Mouse (Mus musculus) forebrain, embryonic 14.5 days (tissue): ENCODE data around the gene Nectin1. TPM values are rescaled to one million over a fixed set of nuclear protein-coding genes. Genes with fewer than 3 reads are reported as not detected.

Experiments used
- ATAC-seq: fragments of 200-750 bp; cut with Nextera tagmentation; 2 replicates; pipeline ENCODE4 v1.8.0; 2017; ENCODE audit warnings: mild to moderate bottlenecking, moderate library complexity
- DNase-seq: peaks from one replicate; pipeline ENCODE4 v3.0.0-alpha.2; 2015; ENCODE audit warnings: low spot score
- H3K27ac ChIP-seq: fragments of 300-500 bp; sonication (generic); 2 replicates; pipeline ENCODE4 v1.5.1; 2014; ENCODE audit warnings: low read depth, mild to moderate bottlenecking, control low read depth, low read length, moderate library complexity
- H3K27me3 ChIP-seq: fragments of 300-500 bp; sonication (generic); replicated peaks from 2 replicates; pipeline ENCODE4 v1.6.1; 2014; ENCODE audit warnings: low read length, control low read depth, mixed read lengths; ENCODE audit not compliant: control insufficient read depth, insufficient read depth
- H3K36me3 ChIP-seq: fragments of 300-500 bp; sonication (generic); 2 replicates; pipeline ENCODE4 v1.6.1; 2014; ENCODE audit warnings: low read length, control low read depth; ENCODE audit not compliant: control insufficient read depth, insufficient read depth
- H3K4me1 ChIP-seq: fragments of 300-500 bp; sonication (generic); 2 replicates; pipeline ENCODE4 v1.6.1; 2014; ENCODE audit warnings: antibody characterized with exemption, low read length, control low read depth; ENCODE audit not compliant: control insufficient read depth, insufficient read depth
- H3K4me2 ChIP-seq: fragments of 300-500 bp; sonication (generic); 2 replicates; pipeline ENCODE4 v1.6.1; 2014; ENCODE audit warnings: mild to moderate bottlenecking, control low read depth, low read length
- H3K4me3 ChIP-seq: fragments of 300-500 bp; sonication (generic); 2 replicates; pipeline ENCODE4 v1.5.1; 2014; ENCODE audit warnings: low read depth, low read length, control low read depth
- H3K9ac ChIP-seq: fragments of 300-500 bp; sonication (generic); 2 replicates; pipeline ENCODE4 v1.6.1; 2014; ENCODE audit warnings: mild to moderate bottlenecking, low read length, control low read depth, moderate library complexity
- H3K9me3 ChIP-seq: fragments of 300-500 bp; sonication (generic); replicated peaks from 2 replicates; pipeline ENCODE4 v1.6.1; 2016; ENCODE audit warnings: low read length, control low read depth, mixed read lengths; ENCODE audit not compliant: control insufficient read depth
- WGBS: fragments of 180-500 bp; shearing (Covaris S2); extraction: QIAGEN DNeasy Blood & Tissue Kit; methylation state at CpG from one replicate; pipeline ENCODE4 v1.1.7; 2014; 5-methylcytosine and 5-hydroxymethylcytosine counted together
- polyA plus RNA-seq: library from polyadenylated mRNA; unstranded; fragments of >200 nt; fragmentation: Nextera tagmentation; extraction: Ambion mirVana; gene quantifications from 2 replicates; pipeline ENCODE4 v1.2.1, GENCODE M21; 2014

The Nectin1 gene
- polyA plus RNA-seq, 1 experiment from 2014 or later, result 8.5 TPM

DNA sequence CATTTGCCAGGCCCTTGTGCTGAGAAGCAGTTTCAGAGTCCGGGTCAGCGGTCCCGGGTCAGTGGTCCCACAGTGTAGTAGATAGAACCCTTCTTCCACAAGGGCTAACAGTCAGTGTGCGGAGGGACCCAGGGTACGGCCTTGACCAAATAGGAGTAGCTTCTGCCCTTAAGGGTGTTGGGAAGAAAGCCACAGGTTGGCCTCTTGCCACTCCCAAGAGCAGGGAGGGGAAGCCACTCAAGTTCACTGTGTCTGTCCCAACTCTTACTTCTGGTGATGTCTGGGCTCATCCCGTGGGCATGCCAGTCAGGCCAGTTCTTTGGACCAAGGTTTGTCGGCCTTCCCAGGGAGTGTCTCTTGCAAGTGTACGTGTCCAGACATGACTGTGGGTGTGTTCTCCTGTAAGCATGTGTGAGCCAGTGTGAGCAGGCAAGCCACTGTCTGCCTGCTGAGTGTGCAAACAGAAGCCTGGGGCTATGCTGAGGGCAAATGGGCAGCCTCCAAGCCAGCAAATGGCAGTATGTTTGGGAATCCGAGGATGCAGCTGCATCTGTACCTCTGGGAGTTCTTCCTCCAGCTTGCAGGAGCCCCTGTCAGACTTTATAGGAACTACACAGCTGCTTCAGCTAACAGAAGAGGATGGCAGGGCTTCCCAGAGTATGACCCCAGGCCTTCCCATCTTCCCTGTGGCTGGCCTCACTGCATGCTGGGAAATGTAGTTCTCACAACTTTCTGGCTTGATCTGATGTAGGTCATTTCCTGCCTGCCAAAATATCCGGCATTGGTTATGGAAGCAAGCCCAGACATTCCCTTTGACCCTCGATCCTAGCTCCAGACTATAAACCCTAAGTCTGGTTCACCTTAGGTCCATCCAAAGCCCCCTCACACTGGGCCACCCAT, 53.3 kb downstream of the Nectin1 start:
- WGBS, result 85% methylated on average over 11 of the region's 11 CpGs
- no peak for ATAC-seq
- H3K27ac ChIP-seq, result no peak overlapping the region
- no peak for DNase-seq
- no peaks in the 10 kb centered on the region for H3K9me3 ChIP-seq
- no peaks in the 10 kb centered on the region for H3K4me1 ChIP-seq
- H3K4me3 ChIP-seq, result no peak overlapping the region
- no peaks in the 10 kb centered on the region for H3K27me3 ChIP-seq
- no peak overlapping the region for H3K4me2 ChIP-seq
- peaks cover 63% of the 10 kb centered on the region for H3K36me3 ChIP-seq
- H3K9ac ChIP-seq, result no peak overlapping the region

DNA sequence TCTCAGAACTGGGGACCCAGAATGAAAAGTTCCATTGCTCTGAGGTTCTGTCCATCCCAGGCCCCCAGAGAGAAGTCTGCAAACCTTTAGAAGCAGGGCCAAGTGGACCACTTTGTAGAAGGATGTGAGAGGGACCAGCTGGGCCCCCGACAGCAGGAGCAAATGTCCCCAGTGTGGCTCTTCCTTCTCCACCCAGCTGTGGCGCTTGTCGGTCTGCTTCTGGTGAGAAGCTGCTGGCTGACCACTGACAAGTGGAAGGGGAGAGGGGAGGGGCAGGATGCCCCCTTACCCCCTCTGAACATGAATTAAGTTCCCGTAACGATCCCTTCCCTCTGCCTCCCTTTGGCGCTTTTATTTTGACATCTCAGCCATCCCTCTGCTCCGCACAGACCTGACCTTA, 54.0 kb downstream of the Nectin1 start:
- peaks cover 56% of the 10 kb centered on the region for H3K36me3 ChIP-seq
- ATAC-seq (no peak), DNase-seq (no peak)
- no peaks in the 10 kb centered on the region for H3K9me3 ChIP-seq
- no peak overlapping the region for H3K9ac ChIP-seq
- 81% methylated on average over 7 of the region's 7 CpGs for WGBS
- H3K27me3 ChIP-seq, result no peaks in the 10 kb centered on the region
- no peak overlapping the region for H3K4me2 ChIP-seq
- H3K4me3 ChIP-seq, result no peak overlapping the region
- H3K27ac ChIP-seq, result no peak overlapping the region
- no peaks in the 10 kb centered on the region for H3K4me1 ChIP-seq

DNA sequence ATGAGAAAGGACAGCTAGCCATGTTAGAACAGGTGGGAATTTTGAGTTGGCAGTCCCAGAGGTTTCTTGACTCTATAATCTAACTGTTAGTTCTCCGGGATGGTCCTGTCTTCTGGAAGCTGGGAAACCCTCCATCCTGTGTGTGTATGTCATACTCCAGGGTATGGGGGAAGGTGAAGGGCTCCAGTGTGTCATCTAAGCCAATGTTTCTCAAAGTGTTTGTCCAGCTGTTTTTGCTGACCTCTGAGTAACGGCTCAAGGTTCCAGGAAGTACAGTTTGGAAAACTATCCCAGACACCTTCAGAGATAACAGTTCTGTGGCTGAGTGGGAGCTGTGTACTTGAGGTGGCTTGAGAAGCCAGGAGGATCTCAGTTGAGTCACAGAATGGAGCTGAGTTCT, 56.7 kb downstream of the Nectin1 start:
- ATAC-seq (no peak), DNase-seq (no peak)
- no peaks in the 10 kb centered on the region for H3K4me1 ChIP-seq
- H3K4me2 ChIP-seq, result no peak overlapping the region
- H3K9me3 ChIP-seq, result no peaks in the 10 kb centered on the region
- 90% methylated on average over 2 of the region's 2 CpGs for WGBS
- H3K9ac ChIP-seq, result no peak overlapping the region
- no peak overlapping the region for H3K27ac ChIP-seq
- peaks cover 47% of the 10 kb centered on the region for H3K36me3 ChIP-seq
- no peaks in the 10 kb centered on the region for H3K27me3 ChIP-seq
- no peak overlapping the region for H3K4me3 ChIP-seq

- Histone ChIP-seq H3K4me3 (no peak overlapping the region), H3K36me3 (peaks cover 43% of the 10 kb centered on the region), H3K9ac (no peak overlapping the region), H3K27ac (no peak overlapping the region), H3K4me1 (no peaks in the 10 kb centered on the region), H3K9me3 (no peaks in the 10 kb centered on the region), H3K4me2 (no peak overlapping the region), H3K27me3 (no peaks in the 10 kb centered on the region)
- DNase-seq, result peak; percentile 44
- 39% methylated on average over 5 of the region's 5 CpGs for WGBS
- ATAC-seq, result peak; percentile 48; the same call in 1 of the 2 replicates
Measured at GRCm38 (mm10) chr9:43801911-43802310, 58.1 kb downstream of the Nectin1 start.

GRCm38 (mm10) chr9:43807565-43807964, 63.8 kb downstream of the Nectin1 start:
- no peak for ATAC-seq
- WGBS, result 19% methylated on average over 6 of the region's 6 CpGs
- no peaks in the 10 kb centered on the region for H3K4me1 ChIP-seq
- no peaks in the 10 kb centered on the region for H3K9me3 ChIP-seq
- no peaks in the 10 kb centered on the region for H3K27me3 ChIP-seq
- H3K4me3 ChIP-seq, result no peak overlapping the region
- H3K4me2 ChIP-seq, result no peak overlapping the region
- no peak overlapping the region for H3K9ac ChIP-seq
- no peak for DNase-seq
- peaks cover 23% of the 10 kb centered on the region for H3K36me3 ChIP-seq
- H3K27ac ChIP-seq, result no peak overlapping the region

DNA sequence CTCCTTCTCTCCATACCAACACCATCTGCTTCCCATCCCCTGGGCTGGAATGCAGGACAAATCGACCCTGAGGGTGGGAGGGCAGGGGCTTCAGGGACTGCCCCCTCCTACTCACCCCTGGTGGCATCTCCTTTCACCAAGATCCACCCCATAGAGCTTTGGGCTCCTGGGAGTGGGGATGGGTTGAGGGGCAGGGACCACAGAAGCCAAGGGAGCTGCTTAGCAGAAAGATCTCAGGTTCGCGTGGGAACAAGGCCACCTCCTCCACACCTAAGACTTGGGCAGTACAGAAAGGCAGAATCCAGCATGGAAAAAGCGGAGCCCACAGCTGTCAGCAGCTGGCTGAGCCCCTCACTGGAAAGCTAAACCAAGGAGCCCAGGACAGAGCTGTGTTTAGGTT, 64.3 kb downstream of the Nectin1 start:
- Histone ChIP-seq H3K9ac (no peak overlapping the region), H3K36me3 (peaks cover 20% of the 10 kb centered on the region), H3K9me3 (no peaks in the 10 kb centered on the region), H3K27me3 (no peaks in the 10 kb centered on the region), H3K4me3 (no peak overlapping the region), H3K27ac (no peak overlapping the region), H3K4me1 (no peaks in the 10 kb centered on the region), H3K4me2 (no peak overlapping the region)
- 7% methylated on average over 3 of the region's 4 CpGs for WGBS
- peak; percentile 46; the same call in 1 of the 2 replicates for ATAC-seq
- no peak for DNase-seq

DNA sequence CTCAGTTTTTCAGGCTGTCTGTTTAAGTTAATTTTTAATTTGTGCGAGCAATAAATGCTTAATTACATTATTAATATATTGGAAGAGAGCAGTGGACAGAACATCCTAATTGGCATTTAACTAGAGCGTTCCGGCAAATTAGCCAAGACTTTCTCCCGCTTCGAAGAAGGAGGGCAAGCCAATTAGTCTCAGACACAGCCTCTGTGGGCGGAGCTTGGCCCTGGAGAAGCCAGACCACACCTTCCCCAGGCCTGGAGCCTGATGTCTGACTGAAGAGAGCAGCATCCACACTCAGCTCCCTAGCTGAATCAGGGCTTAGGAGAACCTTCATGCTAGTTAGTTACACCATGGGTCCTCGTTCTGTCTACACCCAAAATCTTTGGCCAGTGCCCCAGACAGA, 64.8 kb downstream of the Nectin1 start:
- ATAC-seq, result no peak
- peak; percentile 71 for DNase-seq
- Histone ChIP-seq H3K9ac (no peak overlapping the region), H3K27me3 (no peaks in the 10 kb centered on the region), H3K4me2 (no peak overlapping the region), H3K4me1 (no peaks in the 10 kb centered on the region), H3K27ac (no peak overlapping the region), H3K36me3 (peaks cover 16% of the 10 kb centered on the region; the same call in 1 of the 2 replicates), H3K4me3 (no peak overlapping the region), H3K9me3 (no peaks in the 10 kb centered on the region)
- 12% methylated on average over 7 of the region's 7 CpGs for WGBS

GRCm38 (mm10) chr9:43813156-43813555, 69.4 kb downstream of the Nectin1 start:
- 83% methylated on average over 2 of the region's 2 CpGs for WGBS
- ATAC-seq (no peak), DNase-seq (no peak)
- no peaks in the 10 kb centered on the region for H3K4me1 ChIP-seq
- no peaks in the 10 kb centered on the region for H3K27me3 ChIP-seq
- H3K9ac ChIP-seq, result no peak overlapping the region
- no peak overlapping the region for H3K27ac ChIP-seq
- H3K4me2 ChIP-seq, result no peak overlapping the region
- no peak overlapping the region for H3K4me3 ChIP-seq
- H3K36me3 ChIP-seq, result no peaks in the 10 kb centered on the region
- H3K9me3 ChIP-seq, result no peaks in the 10 kb centered on the region

DNA sequence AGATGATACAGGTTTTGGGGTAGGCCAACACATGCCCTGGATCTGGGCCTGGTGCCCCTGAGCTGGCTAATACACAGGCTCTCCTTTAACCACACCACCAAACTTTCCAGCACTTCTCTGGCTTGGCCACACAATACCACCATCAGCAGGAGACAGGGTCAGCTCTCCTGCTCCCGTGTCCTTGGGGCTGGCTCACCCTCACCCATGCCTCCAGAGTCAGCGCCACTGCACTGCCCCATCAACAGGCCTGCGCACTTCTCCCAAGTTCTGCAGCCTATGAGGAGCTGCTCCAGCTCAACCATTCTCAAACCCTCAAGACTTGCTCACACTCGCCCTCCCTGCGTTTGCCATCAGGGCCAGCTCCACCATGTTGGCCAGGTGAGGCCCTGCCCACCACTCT, 78.4 kb downstream of the Nectin1 start:
- Histone ChIP-seq H3K27me3 (no peaks in the 10 kb centered on the region), H3K9ac (no peak overlapping the region), H3K4me2 (no peak overlapping the region), H3K9me3 (no peaks in the 10 kb centered on the region), H3K36me3 (no peaks in the 10 kb centered on the region), H3K4me1 (peaks cover 7% of the 10 kb centered on the region), H3K27ac (no peak overlapping the region), H3K4me3 (no peak overlapping the region)
- no peak for DNase-seq
- ATAC-seq, result no peak
- WGBS, result 90% methylated on average over 5 of the region's 5 CpGs
